Mouse (Mus musculus) naive thymus-derived CD4-positive, alpha-beta T cell, adult 2 months (primary cell): ENCODE results near the gene Btbd35f26.
"Not testable (repeated sequence)": the region's sequence is repeated elsewhere in the genome, so short reads cannot be mapped to it uniquely, and the experiment has no call there.

Experiments used
- DNase-seq: peaks from one replicate; pipeline ENCODE4 v3.0.0-alpha.2; 2011; ENCODE audit warnings: low read depth

Gene Btbd35f26

GRCm38 (mm10) chrX:31336154-31336553 is at the start of gene Btbd35f26:
Btbd35f26 (plus strand) TSS chrX:31336454.
- not testable (repeated sequence) for DNase-seq

GRCm38 (mm10) chrX:31341924-31342323 is 5.7 kb downstream of the Btbd35f26 start:
- DNase-seq: not testable (repeated sequence)

- not testable (repeated sequence) for DNase-seq
Observed at GRCm38 (mm10) chrX:31383818-31384217, 47.6 kb downstream of the Btbd35f26 start, which contains the start of gene Btbd35f19. Btbd35f19 (minus strand) TSS chrX:31383918.
